Comparison of ENCODE assay signal across 9 mouse cellular contexts in the genomic region with DNA sequence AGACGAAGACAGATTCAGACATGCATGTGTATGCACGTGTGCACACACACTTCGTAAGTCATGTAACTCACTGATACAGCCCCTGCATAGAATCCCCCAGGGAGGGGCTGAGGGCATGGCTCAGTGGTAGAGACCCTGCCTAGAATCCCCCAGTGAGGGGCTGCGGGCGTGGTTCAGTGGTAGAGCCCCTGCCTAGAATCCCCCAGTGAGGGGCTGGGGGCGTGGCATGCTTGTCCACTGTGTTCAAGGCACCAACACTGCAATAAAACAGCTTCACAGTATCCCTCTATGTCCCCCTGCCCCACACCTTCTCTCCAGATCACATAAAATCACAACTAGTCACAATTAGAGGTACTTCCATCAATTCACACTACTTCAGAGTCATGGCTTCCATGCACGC. TPM values are rescaled to one million over a fixed set of nuclear protein-coding genes. Genes with fewer than 3 reads are reported as not detected.
DNase-seq lines count a peak whose midpoint lies in the region; ATAC-seq and TF ChIP-seq lines count a peak whose summit lies in the region.
"Had no signal": no experiment of that assay in that cellular context is flagged by ENCODE, and none has a peak within 500 bp of the region (broad histone marks: within the 10 kb centered on the region; RNA-seq: fewer than 3 reads in every experiment).

No protein-coding gene starts in this region.

- H3K27me3 ChIP-seq in forebrain, postnatal 0 days (ENCODE audit: insufficient read depth, low read length) = no peaks in the 10 kb centered on the region
- no peaks in the 10 kb centered on the region for H3K27me3 ChIP-seq in forebrain, embryonic 12.5 days
- no peaks in the 10 kb centered on the region for H3K27me3 ChIP-seq in kidney, embryonic 14.5 days (ENCODE audit: control insufficient read depth, insufficient read depth, low read length)
- H3K27me3 ChIP-seq in C2C12 (ENCODE audit: control insufficient read depth, insufficient read depth, insufficient read length) = no peaks in the 10 kb centered on the region
- H3K27me3 ChIP-seq in intestine, embryonic 16.5 days (replicated peaks; ENCODE audit: control insufficient read depth, insufficient read depth, low read length) = no peaks in the 10 kb centered on the region

- no peak overlapping the region for H3K4me2 ChIP-seq in forebrain, postnatal 0 days (ENCODE audit: low read depth)
- no peak overlapping the region for H3K4me2 ChIP-seq in forebrain, embryonic 12.5 days
- no peak overlapping the region for H3K4me2 ChIP-seq in kidney, embryonic 14.5 days (replicated peaks; ENCODE audit: low read depth, low read length)
- H3K4me2 ChIP-seq in intestine, embryonic 16.5 days (ENCODE audit: low read depth, low read length) = no peak overlapping the region

- H3K36me3 ChIP-seq in forebrain, postnatal 0 days (ENCODE audit: insufficient read depth) = no peaks in the 10 kb centered on the region
- no peaks in the 10 kb centered on the region for H3K36me3 ChIP-seq in forebrain, embryonic 12.5 days (replicated peaks)
- no peaks in the 10 kb centered on the region; the same call in 1 of the 2 replicates for H3K36me3 ChIP-seq in kidney, embryonic 14.5 days (ENCODE audit: control insufficient read depth, insufficient read depth, low read length)
- peaks cover 64% of the 10 kb centered on the region for H3K36me3 ChIP-seq in C2C12 (ENCODE audit: control insufficient read depth, insufficient read depth)
- peaks cover 5% of the 10 kb centered on the region; the same call in 1 of the 2 replicates for H3K36me3 ChIP-seq in intestine, embryonic 16.5 days (ENCODE audit: control insufficient read depth, insufficient read depth, low read length)

- H3K27ac ChIP-seq in forebrain, postnatal 0 days (ENCODE audit: low read depth, low read length) = no peak overlapping the region
- H3K27ac ChIP-seq in forebrain, embryonic 12.5 days = no peak overlapping the region; the same call in 1 of the 2 replicates
- no peak overlapping the region for H3K27ac ChIP-seq in kidney, embryonic 14.5 days (ENCODE audit: low read depth, low read length)
- H3K27ac ChIP-seq in intestine, embryonic 16.5 days (ENCODE audit: low read length) = peak overlapping the region; percentile 82
- H3K27ac ChIP-seq: liver, embryonic 14.5 days had no signal

- peak overlapping the region; percentile 16 for H3ac ChIP-seq in C2C12 (ENCODE audit: control insufficient read depth, insufficient read length, low read depth)

- H3K9me3 ChIP-seq in forebrain, postnatal 0 days (ENCODE audit: low read length) = no peaks in the 10 kb centered on the region
- no peaks in the 10 kb centered on the region for H3K9me3 ChIP-seq in forebrain, embryonic 12.5 days
- H3K9me3 ChIP-seq in kidney, embryonic 14.5 days (ENCODE audit: control insufficient read depth, low read length) = no peaks in the 10 kb centered on the region
- H3K9me3 ChIP-seq in intestine, embryonic 16.5 days (ENCODE audit: control insufficient read depth, low read length) = no peaks in the 10 kb centered on the region

- 81% methylated on average over 7 of the region's 7 CpGs for WGBS in forebrain, postnatal 0 days
- 89% methylated on average over 7 of the region's 7 CpGs for WGBS in forebrain, embryonic 12.5 days
- 85% methylated on average over 7 of the region's 7 CpGs for WGBS in kidney, embryonic 14.5 days
- 76% methylated on average over 7 of the region's 7 CpGs for WGBS in intestine, embryonic 16.5 days

- no peak for DNase-seq in forebrain, postnatal 0 days
- DNase-seq in kidney, adult 18-20 months = no peak
- DNase-seq in ovary, adult 18-20 months (ENCODE audit: low spot score) = no peak

- H3K79me3 ChIP-seq in C2C12 (ENCODE audit: low read depth) = peaks cover 49% of the 10 kb centered on the region

- 0 out of 2 replicates have a peak, but pooled peaks have one; percentile 5 for ATAC-seq in forebrain, postnatal 0 days
- ATAC-seq in forebrain, embryonic 12.5 days (ENCODE audit: low FRiP score) = no peak
- no peak for ATAC-seq in kidney, embryonic 14.5 days (ENCODE audit: low FRiP score, low TSS enrichment)
- no peak for ATAC-seq in intestine, embryonic 16.5 days
- no peak for ATAC-seq in inflammation-experienced regulatory T-cells, adult 6 months

- H3K4me1 ChIP-seq in forebrain, postnatal 0 days (ENCODE audit: insufficient read depth) = no peaks in the 10 kb centered on the region
- peaks cover 10% of the 10 kb centered on the region for H3K4me1 ChIP-seq in forebrain, embryonic 12.5 days
- H3K4me1 ChIP-seq in kidney, embryonic 14.5 days (ENCODE audit: control insufficient read depth, insufficient read depth, low read length) = peaks cover 11% of the 10 kb centered on the region; the same call in 1 of the 2 replicates
- peaks cover 29% of the 10 kb centered on the region for H3K4me1 ChIP-seq in intestine, embryonic 16.5 days (ENCODE audit: control insufficient read depth, insufficient read depth, low read length)

- H3K9ac ChIP-seq in forebrain, postnatal 0 days = no peak overlapping the region
- H3K9ac ChIP-seq in forebrain, embryonic 12.5 days = no peak overlapping the region
- H3K9ac ChIP-seq in kidney, embryonic 14.5 days (ENCODE audit: low read depth, low read length) = peak overlapping the region; percentile 19; the same call in 1 of the 2 replicates
- no peak overlapping the region for H3K9ac ChIP-seq in intestine, embryonic 16.5 days (ENCODE audit: low read depth, low read length)
- H3K9ac ChIP-seq: liver, embryonic 14.5 days had no signal

- peaks cover 73% of the 10 kb centered on the region for H3K79me2 ChIP-seq in C2C12 (ENCODE audit: control insufficient read depth, insufficient read depth)

- H3K4me3 ChIP-seq in forebrain, postnatal 0 days (ENCODE audit: low read depth, low read length) = no peak overlapping the region
- H3K4me3 ChIP-seq in forebrain, embryonic 12.5 days (replicated peaks) = no peak overlapping the region
- no peak overlapping the region for H3K4me3 ChIP-seq in kidney, embryonic 14.5 days (ENCODE audit: low read length)
- no peak overlapping the region for H3K4me3 ChIP-seq in C2C12 (ENCODE audit: insufficient read depth, poor library complexity, severe bottlenecking)
- H3K4me3 ChIP-seq in intestine, embryonic 16.5 days (ENCODE audit: low read length) = no peak overlapping the region

- TF ChIP-seq CTCF in forebrain, postnatal 0 days (IDR thresholded peaks at IDR 0.05; ENCODE audit: low read depth) = no peak
- no peak for TF ChIP-seq CTCF in C2C12 (IDR thresholded peaks at IDR 0.05; ENCODE audit: control insufficient read depth, insufficient read depth, insufficient read length)

TF ChIP-seq in C2C12, 6 proteins besides CTCF, POLR2A, EP300 and RAD21:
- TF ChIP-seq MYOD1 (IDR thresholded peaks at IDR 0.05; ENCODE audit: control insufficient read depth, insufficient read length, low read depth) (no peak), USF1 (IDR thresholded peaks at IDR 0.05; ENCODE audit: low read depth) (no peak), CEBPB (IDR thresholded peaks at IDR 0.05; ENCODE audit: low read depth) (no peak), FOSL1 (IDR thresholded peaks at IDR 0.05; ENCODE audit: insufficient read depth, low read length, poor library complexity, severe bottlenecking) (no peak), MYOG (IDR thresholded peaks at IDR 0.05; ENCODE audit: control insufficient read depth, extremely low read depth, insufficient read length) (no peak), MAX (IDR thresholded peaks at IDR 0.05) (no peak)

RNA-seq across cellular contexts. Expression of a gene that starts 5.6 kb away (rescaled TPM):
- 3.1 and 3.5 TPM in 2 replicates for total RNA-seq in forebrain, postnatal 0 days (2014; rRNA removed)
- polyA plus RNA-seq in forebrain, postnatal 0 days (2015; fragmentation: Nextera tagmentation; extraction: Ambion mirVana) = 4.4 and 5.0 TPM in 2 replicates
- polyA plus RNA-seq in forebrain, embryonic 12.5 days (2016; fragmentation: Nextera tagmentation; extraction: Ambion mirVana) = 6.6 and 7.6 TPM in 2 replicates
- 17.7 and 22.3 TPM in 2 replicates for polyA plus RNA-seq in kidney, embryonic 14.5 days (2014; fragmentation: Nextera tagmentation; extraction: Ambion mirVana)
- 98.7 TPM for polyA plus RNA-seq in C2C12 (2012; fragmentation: generic; extraction: Trizol)
- polyA plus RNA-seq in intestine, embryonic 16.5 days (2015; fragmentation: Nextera tagmentation; extraction: Ambion mirVana) = 48.1 and 50.9 TPM in 2 replicates
- under 1 TPM in 2 of 3 experiments, not detected in 1; 0.19 to 0.34 TPM for polyA plus RNA-seq in inflammation-experienced regulatory T-cells, adult 6 months (2017; shearing (Covaris generic))

RNA-seq across cellular contexts. Expression of a gene that starts 15.9 kb away (rescaled TPM):
- total RNA-seq in forebrain, postnatal 0 days (2014; rRNA removed) = 117 and 189 TPM in 2 replicates
- 143 and 154 TPM in 2 replicates for polyA plus RNA-seq in forebrain, postnatal 0 days (2015; fragmentation: Nextera tagmentation; extraction: Ambion mirVana)
- polyA plus RNA-seq in forebrain, embryonic 12.5 days (2016; fragmentation: Nextera tagmentation; extraction: Ambion mirVana) = 165 and 169 TPM in 2 replicates
- polyA plus RNA-seq in kidney, embryonic 14.5 days (2014; fragmentation: Nextera tagmentation; extraction: Ambion mirVana) = 203 and 216 TPM in 2 replicates
- polyA plus RNA-seq in C2C12 (2012; fragmentation: generic; extraction: Trizol) = 228 TPM
- polyA plus RNA-seq in intestine, embryonic 16.5 days (2015; fragmentation: Nextera tagmentation; extraction: Ambion mirVana) = 153 and 156 TPM in 2 replicates
- polyA plus RNA-seq in inflammation-experienced regulatory T-cells, adult 6 months (2017; shearing (Covaris generic)) = 100 to 1,000 TPM; 272 to 320 (median 288) TPM

RNA-seq across cellular contexts. Expression of a gene that starts 39.6 kb away (rescaled TPM):
- total RNA-seq in forebrain, postnatal 0 days (2014; rRNA removed) = 813 and 1,238 TPM in 2 replicates
- 2,478 and 2,732 TPM in 2 replicates for polyA plus RNA-seq in forebrain, postnatal 0 days (2015; fragmentation: Nextera tagmentation; extraction: Ambion mirVana)
- 1,130 and 1,137 TPM in 2 replicates for polyA plus RNA-seq in forebrain, embryonic 12.5 days (2016; fragmentation: Nextera tagmentation; extraction: Ambion mirVana)
- polyA plus RNA-seq in kidney, embryonic 14.5 days (2014; fragmentation: Nextera tagmentation; extraction: Ambion mirVana) = 811 and 907 TPM in 2 replicates
- polyA plus RNA-seq in C2C12 (2012; fragmentation: generic; extraction: Trizol) = 423 TPM
- polyA plus RNA-seq in intestine, embryonic 16.5 days (2015; fragmentation: Nextera tagmentation; extraction: Ambion mirVana) = 646 and 660 TPM in 2 replicates
- 100 to 1,000 TPM; 681 to 943 (median 889) TPM for polyA plus RNA-seq in inflammation-experienced regulatory T-cells, adult 6 months (2017; shearing (Covaris generic))
